Mouse (Mus musculus): ENCODE results near the gene Zfp978.
"Not testable (repeated sequence)": the region's sequence is repeated elsewhere in the genome, so short reads cannot be mapped to it uniquely, and the experiment has no call there.

Gene Zfp978

GRCm38 (mm10) chr4:147416365-147416764 is 55.3 kb downstream of the Zfp978 start:
- DNase-seq (ENCODE audit: low spot score) = not testable (repeated sequence)

DNA sequence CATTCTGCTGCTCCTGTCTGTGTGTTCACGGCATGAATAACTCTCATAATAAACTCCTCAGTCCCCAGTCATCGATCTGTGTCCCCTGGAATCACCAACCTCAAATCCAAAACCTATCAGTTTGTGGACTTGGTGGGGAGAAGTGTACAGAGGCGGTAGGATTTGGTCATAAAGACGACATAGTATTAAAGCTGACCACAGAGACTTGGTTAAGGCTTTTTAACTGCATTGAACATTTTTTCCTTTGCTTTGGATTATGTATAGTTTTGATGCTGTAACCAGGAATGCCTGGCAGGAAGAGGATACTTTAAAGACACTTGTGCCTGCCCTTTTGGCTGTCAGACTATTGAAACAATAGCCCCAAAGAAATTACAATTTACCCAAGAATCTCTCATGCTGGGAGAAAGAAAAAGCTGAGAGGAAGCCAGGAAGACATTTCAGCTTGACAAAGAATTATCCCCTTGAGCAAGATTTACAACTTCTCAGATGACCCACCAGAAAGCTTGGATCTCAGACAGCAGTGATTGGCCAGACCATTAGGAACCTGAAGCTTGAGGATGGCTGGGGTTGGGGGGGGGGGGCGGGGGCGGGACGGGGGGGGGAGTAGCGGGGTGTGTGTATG is 56.2 kb downstream of the Zfp978 start:
- DNase-seq (ENCODE audit: low spot score) = no peak

DNA sequence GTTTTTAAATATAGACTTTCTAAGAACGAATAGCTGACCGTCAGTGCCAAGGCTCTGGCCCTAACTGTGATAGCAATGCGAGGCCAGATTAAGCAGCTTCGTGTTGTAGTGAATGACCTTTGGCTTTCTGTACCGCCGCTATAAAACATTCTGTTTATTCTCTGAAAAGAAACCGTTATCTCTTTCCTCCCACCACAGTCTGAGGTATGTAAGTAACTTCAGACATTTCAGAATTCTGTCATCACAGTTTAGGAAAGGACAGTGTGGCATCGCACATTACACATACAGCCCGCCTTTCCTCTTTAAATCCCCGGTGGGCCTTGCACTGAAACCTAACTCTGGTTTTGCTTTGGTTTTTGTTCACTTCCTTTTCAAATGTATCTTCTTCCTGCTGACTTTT is 56.8 kb downstream of the Zfp978 start:
- DNase-seq (ENCODE audit: low spot score) = no peak

GRCm38 (mm10) chr4:147418333-147418732 is 57.2 kb downstream of the Zfp978 start:
- DNase-seq (ENCODE audit: low spot score) = not testable (repeated sequence)

DNA sequence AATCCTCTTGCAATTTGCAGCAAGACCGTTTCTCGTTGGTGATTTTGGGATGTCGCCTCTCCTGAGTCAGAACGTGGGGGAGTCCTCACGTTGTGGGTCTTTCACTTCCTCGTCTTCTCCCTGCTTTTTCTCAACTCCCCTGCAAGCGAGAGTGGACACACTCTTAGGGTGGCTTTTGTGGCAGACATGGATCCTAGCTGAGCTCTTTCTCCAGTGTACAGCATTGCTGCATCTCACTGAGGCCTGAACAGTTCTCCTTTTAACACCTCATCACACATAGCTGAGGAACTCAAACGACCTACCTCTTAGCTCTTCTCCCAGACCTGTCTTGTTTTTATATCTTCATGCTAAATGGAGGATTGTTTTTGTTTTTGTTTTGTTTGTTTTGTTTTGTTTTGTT is 58.1 kb downstream of the Zfp978 start:
- peak; percentile 3 for DNase-seq (ENCODE audit: low spot score)

GRCm38 (mm10) chr4:147419756-147420590 is 58.9 kb downstream of the Zfp978 start:
- not testable (repeated sequence) for DNase-seq (ENCODE audit: low spot score)

- DNase-seq (ENCODE audit: low spot score) = no peak
These were observed 59.7 kb downstream of the Zfp978 start for GRCm38 (mm10) chr4:147420794-147421193.

DNA sequence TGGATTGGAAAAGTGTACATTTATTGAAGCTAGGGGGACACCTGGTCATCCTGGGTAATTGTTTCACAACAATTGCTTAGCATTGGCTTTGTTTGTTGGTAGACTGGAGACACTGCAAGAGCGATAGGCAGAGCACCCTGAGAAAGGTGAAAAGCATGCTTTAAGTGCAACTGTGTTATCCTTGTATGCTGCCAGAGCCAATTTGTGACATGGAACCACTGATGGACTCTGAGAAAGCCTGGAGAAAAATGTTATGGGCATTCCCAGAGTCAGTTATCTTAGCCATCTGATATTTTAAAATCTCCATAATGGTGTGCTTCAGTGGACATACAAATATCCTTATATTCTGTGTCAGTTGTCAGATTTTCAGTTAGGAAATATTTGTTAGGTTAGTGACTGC is 60.2 kb downstream of the Zfp978 start:
- not testable (repeated sequence) for DNase-seq (ENCODE audit: low spot score)

GRCm38 (mm10) chr4:147423140-147423539 is 62.0 kb downstream of the Zfp978 start:
- DNase-seq (ENCODE audit: low spot score) = no peak

DNA sequence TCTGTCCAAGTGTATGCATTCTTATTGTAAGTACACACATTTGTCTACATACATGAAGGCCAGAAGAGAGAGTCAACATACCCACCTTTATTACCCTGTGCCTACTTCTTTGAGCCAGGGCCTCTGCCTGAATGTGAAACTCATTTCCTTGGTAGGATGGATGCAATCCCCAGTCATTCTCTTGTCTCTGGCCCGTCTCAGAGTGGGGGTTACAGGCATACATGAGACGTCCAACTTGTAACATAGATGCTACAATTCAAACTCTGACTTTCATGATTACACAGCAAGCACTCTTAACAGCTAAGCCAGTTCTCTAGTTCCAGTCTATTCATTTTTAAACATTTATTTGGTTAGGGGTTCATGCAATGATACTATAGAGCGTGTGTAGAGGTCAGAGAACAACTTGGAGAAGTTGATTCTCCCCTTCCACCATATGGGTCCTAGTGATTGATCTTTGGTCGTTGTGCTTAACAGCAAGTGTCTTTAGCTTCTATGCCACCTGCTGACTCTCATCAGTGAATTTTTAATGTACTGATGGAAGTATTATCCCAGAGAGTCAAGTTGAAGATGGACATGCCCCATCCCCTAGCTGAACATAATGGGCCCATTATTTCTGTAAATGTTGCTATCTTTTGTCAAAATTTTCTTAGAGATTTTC is 62.7 kb downstream of the Zfp978 start:
- DNase-seq (ENCODE audit: low spot score) = no peak

GRCm38 (mm10) chr4:147424404-147424803 is 63.3 kb downstream of the Zfp978 start:
- DNase-seq (ENCODE audit: low spot score) = not testable (repeated sequence)

DNA sequence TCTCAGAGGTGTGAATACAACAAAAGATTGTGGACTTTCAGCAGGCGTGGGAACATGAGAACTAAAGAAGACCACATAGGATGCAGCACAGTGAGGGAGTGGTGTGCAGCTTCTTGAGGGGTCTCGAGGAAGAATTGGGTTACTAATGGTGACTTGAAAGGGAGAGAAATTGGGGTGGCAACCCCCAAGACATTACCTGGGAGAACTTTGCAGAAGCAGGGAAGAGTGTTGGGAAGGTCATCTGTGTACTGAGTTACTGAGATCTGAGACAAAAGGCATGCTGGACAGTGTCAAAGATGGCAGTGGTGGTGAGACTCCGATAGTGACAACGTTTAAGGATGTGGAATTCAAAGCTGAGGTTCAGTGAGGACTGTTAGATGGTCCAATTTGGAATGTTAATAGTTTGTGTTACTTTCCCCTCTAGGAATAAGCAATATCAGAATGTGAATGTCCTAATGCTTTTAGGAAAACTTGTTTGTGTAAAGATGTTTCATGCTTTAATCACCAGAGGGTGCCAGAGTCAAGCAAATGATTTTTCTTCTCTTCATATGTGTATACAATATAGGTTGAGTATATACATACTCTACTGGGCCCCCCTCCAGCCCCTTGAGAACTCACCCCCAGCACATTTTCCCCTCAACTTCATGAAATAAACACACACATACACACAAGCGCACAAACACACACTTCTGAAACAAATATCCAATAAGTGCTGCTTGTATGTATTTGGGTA is 64.7 kb downstream of the Zfp978 start:
- not testable (repeated sequence) for DNase-seq (ENCODE audit: low spot score)

DNA sequence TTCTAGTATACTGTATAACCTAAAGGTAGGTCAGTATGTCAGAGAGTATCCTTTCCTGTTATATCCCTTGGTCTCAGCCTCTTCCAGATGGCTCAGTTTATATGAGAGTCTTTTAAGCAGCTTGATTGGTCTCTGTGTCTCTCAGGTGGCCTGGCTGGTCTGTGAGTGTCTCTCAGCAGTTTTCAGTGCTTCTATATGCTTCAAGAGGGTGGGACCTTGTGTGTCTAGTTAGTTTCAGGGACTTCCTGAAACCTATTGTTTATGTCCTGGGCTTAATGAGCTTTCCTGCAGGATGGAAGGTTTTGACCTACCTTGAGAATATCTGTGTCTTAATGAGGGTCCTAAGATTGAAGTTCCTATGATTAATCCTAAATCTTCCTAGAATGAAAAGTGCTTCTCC is 69.5 kb downstream of the Zfp978 start:
- no peak for DNase-seq (ENCODE audit: low spot score)

- DNase-seq (ENCODE audit: low spot score) = not testable (repeated sequence)
These were observed 70.8 kb downstream of the Zfp978 start for GRCm38 (mm10) chr4:147431696-147432442.

DNA sequence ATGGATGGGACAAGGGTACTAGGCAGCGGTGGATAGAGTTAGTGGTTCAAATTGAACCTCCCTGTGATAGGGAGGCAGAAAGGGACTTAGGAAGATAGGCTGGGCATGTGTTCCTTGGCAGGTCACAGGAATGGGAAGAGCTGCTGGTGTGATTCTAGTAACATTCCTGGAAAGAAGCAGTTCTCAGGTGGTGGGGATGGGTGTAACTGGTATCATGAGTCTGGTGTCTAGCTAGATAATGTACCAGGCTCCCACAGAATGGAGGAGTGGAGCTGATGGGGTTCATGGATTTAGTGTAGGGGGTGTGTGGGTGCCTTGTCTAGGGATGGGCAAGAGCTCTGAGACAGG is 71.3 kb downstream of the Zfp978 start:
- no peak for DNase-seq (ENCODE audit: low spot score)

- DNase-seq (ENCODE audit: low spot score) = no peak
These were observed 71.9 kb downstream of the Zfp978 start for GRCm38 (mm10) chr4:147433017-147433416.

- DNase-seq (ENCODE audit: low spot score) = no peak
These were observed 72.8 kb downstream of the Zfp978 start for GRCm38 (mm10) chr4:147433874-147434273.

Data from embryo, embryonic 10 days (tissue).